Mouse (Mus musculus) small intestine, adult 2 months (tissue): Measurements from ENCODE around the gene Armh1. TPM values are rescaled to one million over a fixed set of nuclear protein-coding genes. Genes with fewer than 3 reads are reported as not detected.
A peak's percentile ranks its signal among the peaks of the same experiment; 100 is the strongest.

Experiments
- H3K27ac ChIP-seq: fragments of 200-500 bp; 2 replicates; pipeline ENCODE4 v1.5.1; 2012; ENCODE audit warnings: low read depth, low read length, control low read depth, inconsistent platforms; ENCODE audit not compliant: insufficient read depth
- H3K27me3 ChIP-seq: fragments of 200-500 bp; 2 replicates; pipeline ENCODE4 v1.6.1; 2012; ENCODE audit warnings: mild to moderate bottlenecking, moderate library complexity, low read length, inconsistent platforms; ENCODE audit not compliant: control insufficient read depth, insufficient read depth
- H3K36me3 ChIP-seq: fragments of 200-500 bp; 2 replicates; pipeline ENCODE4 v1.6.1; 2012; ENCODE audit warnings: mild to moderate bottlenecking, low read length, control low read depth, inconsistent platforms; ENCODE audit not compliant: control insufficient read depth, insufficient read depth
- H3K4me1 ChIP-seq: fragments of 200-500 bp; 2 replicates; pipeline ENCODE4 v1.6.1; 2012; ENCODE audit warnings: low read length, inconsistent platforms, mixed read lengths; ENCODE audit not compliant: control insufficient read depth, insufficient read depth, insufficient read length
- H3K4me3 ChIP-seq: fragments of 200-500 bp; 2 replicates; pipeline ENCODE4 v1.5.1; 2012; ENCODE audit warnings: low read depth, mild to moderate bottlenecking, control low read depth, inconsistent platforms, low read length, moderate library complexity
- CTCF ChIP-seq: fragments of 200-500 bp; IDR thresholded peaks from 2 replicates; pipeline ENCODE4 v1.5.1; 2012; ENCODE audit warnings: low read depth, mild to moderate bottlenecking, control low read depth, inconsistent platforms, low read length, moderate library complexity, mixed read lengths; ENCODE audit not compliant: insufficient replicate concordance, insufficient read length; ENCODE audit errors: extremely low read depth
- POLR2A ChIP-seq: fragments of 200-500 bp; IDR thresholded peaks from 2 replicates; pipeline ENCODE4 v1.6.1; 2012; ENCODE audit warnings: low read depth, mild to moderate bottlenecking, control low read depth, inconsistent platforms, low read length, moderate library complexity
- WGBS: fragments of 180-500 bp; shearing (Covaris S2); methylation state at CpG from one replicate; pipeline ENCODE4 v1.1.7; 2018; 5-methylcytosine and 5-hydroxymethylcytosine counted together
- polyA plus RNA-seq: library from polyadenylated mRNA; depleted of rRNA; stranded (reverse); fragments of >200 nt; gene quantifications from 2 replicates; pipeline ENCODE4 v1.2.3, GENCODE M21; 2012

Gene Armh1
- polyA plus RNA-seq, 1 experiment, result not detected

GRCm38 (mm10) chr4:117220741-117221515, 31.0 kb downstream of the Armh1 start:
- H3K4me3 ChIP-seq, result no peak overlapping the region
- no peak overlapping the region for H3K27ac ChIP-seq
- WGBS, result 78% methylated on average over 9 of the region's 9 CpGs
- H3K27me3 ChIP-seq, result no peaks in the 10 kb centered on the region
- no peaks in the 10 kb centered on the region for H3K4me1 ChIP-seq
- no peaks in the 10 kb centered on the region for H3K36me3 ChIP-seq
- TF ChIP-seq POLR2A, result no peak
- no peak for TF ChIP-seq CTCF

- H3K4me1 ChIP-seq, result no peaks in the 10 kb centered on the region
- H3K27ac ChIP-seq, result no peak overlapping the region
- no peak overlapping the region for H3K4me3 ChIP-seq
- no peaks in the 10 kb centered on the region for H3K36me3 ChIP-seq
- TF ChIP-seq POLR2A (no peak), CTCF (peak; percentile 89; the same call in 1 of the 2 replicates)
- H3K27me3 ChIP-seq, result no peaks in the 10 kb centered on the region
- 29% methylated on average over 10 of the region's 10 CpGs for WGBS
Measured at GRCm38 (mm10) chr4:117218517-117219219, 33.3 kb downstream of the Armh1 start.

- H3K36me3 ChIP-seq, result no peaks in the 10 kb centered on the region
- H3K4me3 ChIP-seq, result no peak overlapping the region
- H3K27me3 ChIP-seq, result no peaks in the 10 kb centered on the region
- H3K4me1 ChIP-seq, result no peaks in the 10 kb centered on the region
- TF ChIP-seq CTCF (no peak), POLR2A (no peak)
- 57% methylated on average over 5 of the region's 5 CpGs for WGBS
- H3K27ac ChIP-seq, result no peak overlapping the region
Measured at GRCm38 (mm10) chr4:117217029-117217428, 34.9 kb downstream of the Armh1 start.

- H3K27me3 ChIP-seq, result no peaks in the 10 kb centered on the region
- H3K4me1 ChIP-seq, result no peaks in the 10 kb centered on the region
- H3K27ac ChIP-seq, result no peak overlapping the region
- TF ChIP-seq POLR2A, result no peak
- TF ChIP-seq CTCF, result no peak
- no peaks in the 10 kb centered on the region for H3K36me3 ChIP-seq
- H3K4me3 ChIP-seq, result no peak overlapping the region
- WGBS, result 81% methylated on average over 6 of the region's 6 CpGs
Measured at GRCm38 (mm10) chr4:117214250-117214649, 37.7 kb downstream of the Armh1 start.

GRCm38 (mm10) chr4:117210147-117211074, 41.5 kb downstream of the Armh1 start:
- H3K4me3 ChIP-seq, result no peak overlapping the region
- H3K27me3 ChIP-seq, result no peaks in the 10 kb centered on the region
- WGBS, result 4% methylated on average over 20 of the region's 20 CpGs
- H3K27ac ChIP-seq, result no peak overlapping the region
- no peaks in the 10 kb centered on the region for H3K36me3 ChIP-seq
- no peaks in the 10 kb centered on the region for H3K4me1 ChIP-seq
- TF ChIP-seq POLR2A, result no peak
- peak; percentile 76; the same call in 1 of the 2 replicates for TF ChIP-seq CTCF

GRCm38 (mm10) chr4:117209592-117209991, 42.3 kb downstream of the Armh1 start:
- no peaks in the 10 kb centered on the region for H3K4me1 ChIP-seq

GRCm38 (mm10) chr4:117202992-117203354, 49.0 kb downstream of the Armh1 start:
- WGBS, result 53% methylated on average over 4 of the region's 4 CpGs
- H3K4me3 ChIP-seq, result no peak overlapping the region
- H3K27me3 ChIP-seq, result no peaks in the 10 kb centered on the region
- H3K36me3 ChIP-seq, result no peaks in the 10 kb centered on the region
- H3K4me1 ChIP-seq, result no peaks in the 10 kb centered on the region
- TF ChIP-seq POLR2A (no peak), CTCF (no peak)
- no peak overlapping the region for H3K27ac ChIP-seq

More at GRCm38 (mm10) chr4:117209592-117209991, 42.3 kb downstream of the Armh1 start:
- Histone ChIP-seq H3K27me3 (no peaks in the 10 kb centered on the region), H3K4me3 (no peak overlapping the region), H3K27ac (no peak overlapping the region), H3K36me3 (no peaks in the 10 kb centered on the region)
- 77% methylated on average over 6 of the region's 6 CpGs for WGBS
- TF ChIP-seq POLR2A (no peak), CTCF (no peak)
